Mouse (Mus musculus) ES-E14 (cell line): ENCODE measurements around the gene Il20rb. TPM values are rescaled to one million over a fixed set of nuclear protein-coding genes. Genes with fewer than 3 reads are reported as not detected.

Source experiments
- DNase-seq: peaks from one replicate; pipeline ENCODE4 v3.0.0-alpha.2; 2013; ENCODE audit warnings: low read depth, low spot score
- H3K27ac ChIP-seq: 2 replicates; pipeline ENCODE4 v1.5.1; 2012; ENCODE audit warnings: low read depth, mild to moderate bottlenecking, low read length, moderate library complexity, mixed read lengths; ENCODE audit not compliant: poor library complexity, insufficient read depth, severe bottlenecking
- H3K36me3 ChIP-seq: 2 replicates; pipeline ENCODE4 v1.6.1; 2012; ENCODE audit warnings: mild to moderate bottlenecking, low read length, moderate library complexity, mixed read lengths; ENCODE audit not compliant: control insufficient read depth, poor library complexity, insufficient read depth, severe bottlenecking
- H3K4me1 ChIP-seq, 2 experiments: fragments of 150-350 bp in 1 of 2; sonication (generic) in 1 of 2; 2 replicates each; pipeline ENCODE4 v1.6.1; 2012; ENCODE audit warnings: low read length in 2 of 2, mild to moderate bottlenecking in 1 of 2, mixed read lengths in 1 of 2; ENCODE audit not compliant: control insufficient read depth in 2 of 2, insufficient read depth in 2 of 2, poor library complexity in 1 of 2
- H3K4me3 ChIP-seq, 2 experiments: fragments of 150-350 bp in 1 of 2; sonication (generic) in 1 of 2; 2 replicates each; pipeline ENCODE4 v1.5.1; 2012; ENCODE audit warnings: low read length in 2 of 2, low read depth in 1 of 2, mild to moderate bottlenecking in 1 of 2, mixed read lengths in 1 of 2; ENCODE audit not compliant: insufficient read depth in 1 of 2, poor library complexity in 1 of 2, severe bottlenecking in 1 of 2
- H3K9ac ChIP-seq: 2 replicates; pipeline ENCODE4 v1.6.1; 2012; ENCODE audit warnings: low read depth, mild to moderate bottlenecking, low read length, mixed read lengths; ENCODE audit not compliant: poor library complexity, insufficient read depth, severe bottlenecking
- H3K9me3 ChIP-seq: fragments of 150-350 bp; sonication (generic); 2 replicates; pipeline ENCODE4 v1.6.1; 2012; ENCODE audit warnings: low read depth, mild to moderate bottlenecking, low read length; ENCODE audit not compliant: control insufficient read depth, insufficient read depth
- CHD2 ChIP-seq: IDR thresholded peaks from 2 replicates; pipeline ENCODE4 v1.6.1; 2014; ENCODE audit warnings: mild to moderate bottlenecking, low read depth, low read length, inconsistent platforms
- HCFC1 ChIP-seq: IDR thresholded peaks from 2 replicates; pipeline ENCODE4 v1.6.1; 2012; ENCODE audit warnings: low read length, inconsistent platforms, borderline replicate concordance; ENCODE audit not compliant: insufficient read depth
- MAFK ChIP-seq: IDR thresholded peaks from 2 replicates; pipeline ENCODE4 v1.6.1; 2014; ENCODE audit warnings: mild to moderate bottlenecking, low read depth, low read length, inconsistent platforms; ENCODE audit not compliant: insufficient read depth
- ZC3H11A ChIP-seq: IDR thresholded peaks from 2 replicates; pipeline ENCODE4 v1.6.1; 2012; ENCODE audit warnings: low read depth, mild to moderate bottlenecking, inconsistent platforms, low read length, borderline replicate concordance
- ZNF384 ChIP-seq: IDR thresholded peaks from 2 replicates; pipeline ENCODE4 v1.6.1; 2012; ENCODE audit warnings: low read depth, low read length, inconsistent platforms
- in situ Hi-C, 2 experiments: fragments of 600-800 bp; cut with MboI; formaldehyde crosslinking; loops; one replicate each; pipeline ENCODE4 v1.15.1; 2025; ENCODE audit warnings: low sequenced_read_pairs in 2 of 2, inconsistent platforms in 1 of 2; ENCODE audit not compliant: unreplicated experiment in 2 of 2
- total RNA-seq: library from RNA; depleted of rRNA; stranded (reverse); fragments of 300-350 nt; gene quantifications from 2 replicates; pipeline ENCODE4 v1.2.3, GENCODE M21; 2012

Il20rb gene
- total RNA-seq, 1 experiment = 3.7 TPM

DNA sequence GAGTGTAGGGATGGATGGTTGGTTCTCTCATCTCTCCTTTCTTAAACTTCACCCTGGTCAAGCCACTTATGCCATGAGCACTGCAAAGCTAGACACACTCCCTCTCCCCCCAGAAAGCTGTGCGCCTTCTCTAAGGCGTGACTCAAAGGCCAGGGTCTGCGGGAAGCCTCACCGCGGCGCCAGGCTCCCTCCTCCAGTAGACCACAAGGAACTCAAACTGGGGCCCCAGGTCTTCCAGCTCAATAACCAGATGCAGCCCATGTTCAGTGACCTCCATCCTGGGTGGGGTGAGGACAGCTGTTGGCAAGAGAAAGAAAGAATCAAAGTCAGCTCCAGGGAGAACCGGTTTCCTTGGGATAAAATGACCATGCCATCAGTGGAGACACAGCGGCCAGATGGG is 18.4 kb downstream of the Il20rb start:
- Histone ChIP-seq H3K27ac (no peak overlapping the region), H3K9ac (no peak overlapping the region), H3K36me3 (no peaks in the 10 kb centered on the region; the same call in 1 of the 2 replicates), H3K9me3 (no peaks in the 10 kb centered on the region), H3K4me3 (no peak overlapping the region), H3K4me1 (no peaks in the 10 kb centered on the region; a peak in 1 of 4 replicates)
- TF ChIP-seq MAFK (no peak), CHD2 (no peak), ZC3H11A (no peak), ZNF384 (no peak), HCFC1 (no peak)
- DNase-seq = no peak
- in situ Hi-C loops = loop anchor here in 1 of 2 experiments (25.0 kb wide), 1 partner anchor 444 kb away; no protein-coding TSS in a partner anchor

DNA sequence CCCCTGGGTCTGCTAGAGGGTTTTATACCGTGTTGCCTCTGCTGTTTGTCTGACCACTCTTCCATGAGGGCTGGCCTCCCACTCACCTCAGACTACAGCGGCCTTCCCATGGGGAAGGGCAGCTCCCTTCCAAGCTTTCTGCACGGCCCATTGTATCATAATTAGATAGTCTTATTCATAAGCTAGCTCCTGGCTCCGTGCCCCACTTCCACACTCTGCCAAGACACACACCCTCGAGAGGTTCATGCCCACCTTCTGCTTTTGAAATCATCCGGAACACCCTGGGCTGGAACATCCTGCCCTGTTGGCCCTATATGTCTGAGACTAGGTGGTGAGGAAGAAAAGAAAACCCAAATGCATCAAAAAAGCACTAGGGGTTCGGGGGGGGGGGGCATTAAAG is 18.9 kb downstream of the Il20rb start:
- no peak overlapping the region for H3K4me3 ChIP-seq
- in situ Hi-C loops = loop anchor here in 1 of 2 experiments (25.0 kb wide), 1 partner anchor 445 kb away; no protein-coding TSS in a partner anchor
- TF ChIP-seq ZC3H11A (no peak), CHD2 (no peak), MAFK (no peak), ZNF384 (no peak), HCFC1 (no peak)
- DNase-seq = no peak
- H3K9ac ChIP-seq = no peak overlapping the region
- no peak overlapping the region for H3K27ac ChIP-seq
- H3K36me3 ChIP-seq = no peaks in the 10 kb centered on the region; the same call in 1 of the 2 replicates
- no peaks in the 10 kb centered on the region; a peak in 1 of 4 replicates for H3K4me1 ChIP-seq
- H3K9me3 ChIP-seq = no peaks in the 10 kb centered on the region

DNA sequence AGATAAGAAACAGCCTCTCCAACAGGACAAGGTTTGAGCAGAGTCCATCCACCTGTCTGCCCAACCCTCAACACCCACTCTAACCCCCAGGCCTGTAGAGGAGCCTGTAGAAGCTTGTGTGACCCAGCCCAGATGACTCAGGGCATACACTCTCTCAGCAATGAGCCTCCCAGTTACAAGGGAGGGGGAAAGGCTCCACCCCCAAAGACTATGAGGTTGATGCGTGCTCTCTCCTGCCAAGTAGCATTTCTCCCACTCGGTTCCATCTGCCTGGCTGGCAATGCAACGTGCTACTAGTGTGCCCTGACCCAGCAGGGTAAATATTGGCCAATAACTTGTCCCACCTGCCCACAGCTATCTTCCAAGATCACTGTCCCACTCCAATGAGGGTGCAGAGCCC is 19.8 kb downstream of the Il20rb start:
- in situ Hi-C loops = loop anchor here in 1 of 2 experiments (25.0 kb wide), 1 partner anchor 446 kb away; no protein-coding TSS in a partner anchor
- Histone ChIP-seq H3K4me1 (no peaks in the 10 kb centered on the region; a peak in 1 of 4 replicates), H3K36me3 (no peaks in the 10 kb centered on the region; the same call in 1 of the 2 replicates), H3K4me3 (no peak overlapping the region), H3K9ac (no peak overlapping the region), H3K27ac (no peak overlapping the region), H3K9me3 (no peaks in the 10 kb centered on the region)
- DNase-seq = no peak
- no peak for TF ChIP-seq MAFK
- TF ChIP-seq ZC3H11A = no peak
- TF ChIP-seq CHD2 = no peak
- TF ChIP-seq HCFC1 = no peak
- TF ChIP-seq ZNF384 = no peak

DNA sequence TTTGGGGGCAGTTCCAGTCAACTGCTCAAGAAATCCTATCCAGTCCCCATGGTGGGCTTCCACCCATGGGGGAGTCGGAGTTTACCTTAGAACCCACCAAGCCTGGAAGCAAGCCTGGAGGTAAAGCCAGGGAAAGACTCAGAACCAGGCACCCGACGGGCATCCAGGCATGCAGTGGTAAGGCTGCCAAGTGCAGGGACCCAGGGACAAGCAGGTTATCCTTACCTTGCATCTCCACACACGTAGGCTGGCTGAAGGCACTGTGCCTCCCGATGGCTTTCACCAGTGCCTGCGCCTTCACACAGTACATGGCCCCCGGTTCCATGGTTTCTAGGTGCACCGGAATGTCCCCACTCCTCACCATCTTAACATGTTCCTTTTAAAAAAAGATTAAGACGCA is 20.6 kb downstream of the Il20rb start:
- Histone ChIP-seq H3K9me3 (no peaks in the 10 kb centered on the region), H3K4me1 (no peaks in the 10 kb centered on the region; a peak in 1 of 4 replicates), H3K9ac (no peak overlapping the region), H3K4me3 (no peak overlapping the region), H3K27ac (no peak overlapping the region), H3K36me3 (no peaks in the 10 kb centered on the region; the same call in 1 of the 2 replicates)
- in situ Hi-C loops = loop anchor here in 1 of 2 experiments (25.0 kb wide), 1 partner anchor 446 kb away; no protein-coding TSS in a partner anchor
- DNase-seq = no peak
- no peak for TF ChIP-seq ZNF384
- no peak for TF ChIP-seq ZC3H11A
- no peak for TF ChIP-seq MAFK
- no peak for TF ChIP-seq CHD2
- TF ChIP-seq HCFC1 = no peak

DNA sequence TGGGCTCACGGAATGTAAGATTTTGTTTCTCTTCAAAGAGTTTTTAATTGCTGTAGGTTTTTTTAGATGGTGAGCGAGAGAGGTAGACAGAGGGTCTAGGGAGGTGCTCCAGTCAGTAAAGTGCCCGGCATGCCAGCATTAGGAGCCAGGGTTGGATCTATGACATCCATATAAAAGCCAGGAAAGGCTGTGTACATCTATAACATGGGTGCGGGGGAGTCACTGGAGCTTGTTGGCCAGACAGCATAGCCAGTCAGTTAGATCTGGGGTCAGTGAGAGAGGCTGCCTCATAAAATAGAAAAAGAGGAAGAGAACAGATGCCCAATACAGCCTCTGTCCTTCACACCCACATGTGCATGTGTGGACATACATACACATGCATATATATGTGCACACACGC is 21.2 kb downstream of the Il20rb start:
- Histone ChIP-seq H3K27ac (no peak overlapping the region), H3K9ac (no peak overlapping the region), H3K4me1 (no peaks in the 10 kb centered on the region; a peak in 1 of 4 replicates), H3K36me3 (no peaks in the 10 kb centered on the region; the same call in 1 of the 2 replicates), H3K9me3 (no peaks in the 10 kb centered on the region), H3K4me3 (no peak overlapping the region)
- no peak for TF ChIP-seq ZC3H11A
- no peak for TF ChIP-seq HCFC1
- no peak for TF ChIP-seq CHD2
- no peak for TF ChIP-seq ZNF384
- no peak for TF ChIP-seq MAFK
- in situ Hi-C loops = loop anchor here in 1 of 2 experiments (25.0 kb wide), 1 partner anchor 447 kb away; no protein-coding TSS in a partner anchor
- no peak for DNase-seq
